Mouse (Mus musculus): Measurements from ENCODE around the gene Atp8a2.

Atp8a2 gene

DNA sequence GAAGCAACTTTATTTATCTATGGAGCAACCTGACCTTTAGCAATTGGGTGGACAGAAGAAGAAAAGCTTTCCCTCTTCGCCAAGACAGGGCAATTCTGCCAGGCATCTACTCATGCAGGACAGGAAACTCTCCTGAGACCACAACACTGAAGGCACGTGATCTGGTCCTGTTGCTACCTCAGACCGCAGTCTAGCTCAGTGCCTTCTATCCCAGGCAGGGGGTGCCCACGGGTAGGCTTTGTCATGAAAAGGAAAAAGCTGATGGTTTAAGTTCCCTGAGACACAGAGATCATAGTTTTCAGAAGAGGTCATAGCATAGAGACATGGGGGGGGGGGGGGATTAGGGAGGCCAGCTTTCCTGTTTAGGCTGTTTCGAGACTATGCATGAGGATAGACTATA is 269.2 kb downstream of the Atp8a2 start:
- DNase-seq (ENCODE audit: low read depth, low spot score) = no peak

DNA sequence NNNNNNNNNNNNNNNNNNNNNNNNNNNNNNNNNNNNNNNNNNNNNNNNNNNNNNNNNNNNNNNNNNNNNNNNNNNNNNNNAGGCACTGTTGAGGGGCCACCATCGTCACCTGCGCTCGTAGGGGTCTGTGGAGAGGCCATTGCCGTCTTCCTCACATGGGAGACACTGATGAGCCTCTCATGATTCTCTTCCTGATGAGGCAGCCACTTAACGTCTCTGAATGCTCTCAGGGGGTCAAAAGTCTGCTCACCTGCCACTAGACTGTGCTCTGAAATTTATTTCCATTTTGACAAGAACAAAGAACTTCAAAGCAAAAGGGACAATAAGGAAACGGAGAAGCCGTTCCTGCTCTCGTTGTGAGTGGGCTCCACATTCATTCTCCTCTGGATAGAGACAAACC is 277.1 kb downstream of the Atp8a2 start:
- DNase-seq (ENCODE audit: low read depth, low spot score) = no peak

DNA sequence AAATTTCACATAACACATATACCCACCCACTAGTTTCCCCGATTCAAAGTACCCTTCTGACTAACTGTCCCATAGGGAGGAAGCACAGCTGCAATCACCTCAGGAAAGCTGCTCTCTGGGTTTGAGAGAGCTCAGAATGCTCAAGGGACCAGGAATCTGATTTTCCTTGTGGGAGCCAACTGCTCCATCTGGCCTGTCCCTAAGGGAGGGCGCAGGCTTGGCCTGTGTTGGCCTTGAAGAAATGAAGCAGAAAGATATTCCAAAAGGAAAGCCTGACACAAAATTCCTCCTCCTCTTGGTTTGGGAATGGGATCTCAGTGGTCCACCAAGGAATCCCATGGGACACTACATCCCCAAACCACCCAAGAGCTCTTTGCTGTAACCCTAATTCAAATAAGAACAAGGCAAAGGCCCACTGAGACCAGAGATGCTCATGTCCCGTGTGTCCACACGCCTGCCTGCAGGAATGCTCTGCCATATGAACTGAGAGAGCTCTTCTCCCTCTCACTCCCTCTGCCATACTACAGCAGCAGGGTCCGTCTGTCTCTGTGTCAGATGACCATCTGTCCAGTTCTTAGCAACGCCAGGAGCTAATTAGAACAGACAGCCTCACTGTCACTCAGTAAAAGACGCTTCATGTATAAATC is 293.4 kb downstream of the Atp8a2 start:
- no peak for DNase-seq (ENCODE audit: low read depth, low spot score)

GRCm38 (mm10) chr14:59893971-59894370 is 303.0 kb downstream of the Atp8a2 start:
- DNase-seq (ENCODE audit: low read depth, low spot score) = no peak

DNA sequence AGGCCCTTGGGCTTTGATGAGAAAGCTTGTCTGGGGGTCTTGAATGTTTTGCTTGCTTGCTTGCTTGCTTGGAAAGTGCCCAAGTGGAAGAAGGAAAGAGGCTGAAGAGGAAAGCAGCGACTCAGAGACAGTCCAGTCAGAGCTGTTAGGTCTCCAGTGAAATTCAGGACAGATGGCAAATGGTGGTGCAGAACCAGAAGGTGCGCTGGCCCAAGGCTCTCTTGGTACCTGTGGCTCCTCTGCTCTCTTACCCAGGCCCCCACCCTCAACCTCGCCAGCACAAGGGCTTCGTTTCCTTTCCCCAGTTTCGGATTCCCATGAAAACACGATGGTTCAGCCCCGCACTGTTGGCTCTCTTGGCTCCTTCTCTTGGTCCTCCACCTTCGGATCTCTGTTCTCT is 304.9 kb downstream of the Atp8a2 start:
- DNase-seq (ENCODE audit: low read depth, low spot score) = no peak

GRCm38 (mm10) chr14:59891491-59891890 is 305.5 kb downstream of the Atp8a2 start:
- DNase-seq (ENCODE audit: low read depth, low spot score) = no peak

DNA sequence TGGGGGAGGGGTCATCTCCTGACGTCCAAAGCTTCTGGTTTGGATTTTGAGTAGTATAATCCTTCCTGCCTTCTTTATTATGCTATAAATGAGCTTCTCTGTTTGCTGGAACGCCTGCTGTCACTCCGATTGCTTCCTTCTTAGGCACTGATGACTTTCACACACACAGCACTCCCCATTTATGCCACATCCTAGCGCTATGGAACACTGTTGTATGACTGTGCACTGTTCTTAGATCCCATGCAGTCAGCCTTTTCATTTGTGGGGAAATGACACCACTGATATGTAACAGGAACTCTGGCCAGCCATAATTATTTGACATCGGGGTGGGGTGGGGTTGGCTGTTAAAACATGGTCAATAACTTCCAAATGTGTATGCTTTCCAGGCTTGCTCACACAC is 306.2 kb downstream of the Atp8a2 start:
- DNase-seq (ENCODE audit: low read depth, low spot score) = no peak

GRCm38 (mm10) chr14:59890107-59890506 is 306.9 kb downstream of the Atp8a2 start:
- no peak for DNase-seq (ENCODE audit: low read depth, low spot score)

DNA sequence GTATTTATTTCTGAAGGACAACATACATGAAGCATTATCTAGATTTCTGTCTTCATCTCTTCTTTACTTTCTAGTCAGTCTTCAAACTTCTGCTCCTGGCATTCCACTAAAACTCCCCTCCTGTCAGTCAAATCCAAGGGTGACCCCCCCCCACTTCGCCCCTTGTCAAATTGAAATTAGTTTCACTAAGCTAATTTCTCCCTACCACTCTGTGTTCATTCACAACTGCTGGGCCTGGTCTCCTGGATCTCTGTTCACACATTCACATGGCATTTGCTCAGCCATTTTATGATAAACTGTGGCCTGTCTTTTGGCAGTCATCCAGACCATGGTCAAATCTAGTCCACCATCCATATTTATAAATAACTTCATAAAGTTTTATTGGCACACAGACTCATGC is 308.5 kb downstream of the Atp8a2 start:
- no peak for DNase-seq (ENCODE audit: low read depth, low spot score)

GRCm38 (mm10) chr14:59888046-59888445 is 308.9 kb downstream of the Atp8a2 start:
- no peak for DNase-seq (ENCODE audit: low read depth, low spot score)

GRCm38 (mm10) chr14:59887061-59887861 is 309.7 kb downstream of the Atp8a2 start:
- DNase-seq (ENCODE audit: low read depth, low spot score) = no peak

DNA sequence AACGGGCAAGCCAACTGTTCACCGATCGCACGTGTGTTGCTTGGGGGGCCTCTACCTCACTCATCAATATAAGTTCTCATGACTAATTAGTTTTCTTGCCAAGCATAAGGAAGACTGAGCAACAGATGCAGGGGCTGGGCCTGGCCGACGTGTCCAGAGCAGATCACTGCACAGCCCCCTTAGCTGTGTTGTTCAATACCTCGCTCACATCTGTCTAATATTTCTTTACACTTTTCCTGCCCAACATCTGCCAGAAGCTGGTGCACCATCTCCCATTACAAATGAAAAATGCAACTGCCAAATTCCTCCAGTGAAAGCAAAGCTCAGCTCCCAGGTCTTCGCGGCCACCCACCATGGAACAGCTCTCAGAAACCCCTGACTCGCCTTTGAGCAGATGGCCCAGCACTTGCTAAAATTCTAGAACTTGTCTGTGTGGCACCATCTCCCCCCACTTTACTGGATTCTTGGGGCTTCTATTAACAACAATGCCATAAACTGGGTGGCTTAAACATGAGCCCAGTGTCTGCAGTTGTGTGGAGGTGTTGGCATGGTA is 313.4 kb downstream of the Atp8a2 start:
- no peak for DNase-seq (ENCODE audit: low read depth, low spot score)

DNA sequence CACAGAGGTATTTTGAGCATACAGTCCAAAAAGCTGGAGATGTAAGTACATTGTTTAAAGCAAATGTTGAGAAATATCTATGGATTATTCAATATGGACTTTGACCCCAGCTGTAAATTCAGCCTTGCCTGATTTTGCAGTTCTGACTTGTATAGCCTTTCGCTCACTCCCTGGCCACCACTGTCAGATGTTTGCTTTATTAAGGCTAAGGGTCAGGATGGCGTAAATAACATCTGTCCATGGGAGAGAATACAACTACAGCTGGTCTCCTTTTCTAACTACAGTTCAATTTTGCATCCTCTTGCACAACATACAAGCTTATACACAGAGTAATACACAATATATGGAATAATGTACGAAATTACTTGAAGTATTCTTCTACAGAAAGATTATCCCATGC is 316.1 kb downstream of the Atp8a2 start:
- DNase-seq (ENCODE audit: low read depth, low spot score) = no peak

DNA sequence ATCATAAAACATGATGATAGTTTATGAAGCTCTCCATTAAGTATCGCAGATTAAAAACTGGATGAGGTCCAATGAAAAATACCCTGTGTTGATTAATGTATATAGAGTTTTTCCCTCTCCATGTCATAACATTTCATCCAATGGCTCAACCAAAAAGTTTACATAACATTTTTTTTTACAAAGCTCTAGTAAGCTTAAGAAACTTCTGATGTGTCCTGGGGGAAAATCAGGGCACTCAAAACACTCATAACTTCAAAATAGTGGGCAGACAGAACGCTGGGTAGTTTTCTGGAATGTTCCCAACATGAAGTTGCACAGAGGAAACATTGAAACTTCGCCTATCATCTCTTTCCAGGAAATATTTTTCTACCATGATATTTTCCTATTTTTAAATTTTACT is 318.7 kb downstream of the Atp8a2 start:
- no peak for DNase-seq (ENCODE audit: low read depth, low spot score)

DNA sequence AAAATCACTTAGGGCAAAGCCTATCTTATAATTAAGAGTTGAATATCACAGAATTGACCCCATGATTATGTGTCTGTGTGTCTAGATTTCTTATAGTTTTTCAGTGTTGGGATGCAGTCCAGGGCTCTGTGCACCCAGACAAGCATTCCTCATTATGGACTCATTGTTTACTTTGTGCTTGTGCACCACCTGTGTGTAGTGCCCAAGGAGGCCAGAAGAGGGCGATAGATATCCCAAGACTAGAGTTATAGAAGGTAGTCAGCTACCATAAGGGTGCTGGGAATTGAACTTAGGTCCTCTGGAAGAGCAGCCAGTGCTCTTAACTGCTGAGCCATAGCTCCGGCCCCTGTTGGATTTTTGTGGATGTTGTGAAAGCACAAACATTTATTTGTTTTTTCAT is 320.5 kb downstream of the Atp8a2 start:
- DNase-seq (ENCODE audit: low read depth, low spot score) = no peak

DNA sequence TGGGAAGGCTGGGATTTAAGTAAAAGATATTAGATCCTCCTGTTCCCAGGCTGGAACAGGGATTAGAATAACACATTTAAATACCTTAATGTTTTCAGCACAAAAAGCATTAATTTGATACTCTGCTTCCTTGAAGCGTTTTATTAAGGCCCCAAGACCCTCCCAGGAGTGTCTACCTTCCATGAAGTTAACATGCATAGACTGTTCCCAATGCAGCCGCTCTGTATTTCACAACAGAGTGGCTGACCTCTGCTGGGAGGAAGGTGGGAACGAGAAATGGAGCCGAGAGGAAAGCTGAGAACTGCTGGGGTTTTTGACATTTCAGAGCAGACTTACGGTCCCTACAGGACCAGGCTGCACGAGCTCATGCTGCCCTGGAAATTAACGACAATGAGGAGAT is 328.6 kb downstream of the Atp8a2 start:
- DNase-seq (ENCODE audit: low read depth, low spot score) = no peak

GRCm38 (mm10) chr14:59867749-59868148 is 329.2 kb downstream of the Atp8a2 start:
- DNase-seq (ENCODE audit: low read depth, low spot score) = no peak

DNA sequence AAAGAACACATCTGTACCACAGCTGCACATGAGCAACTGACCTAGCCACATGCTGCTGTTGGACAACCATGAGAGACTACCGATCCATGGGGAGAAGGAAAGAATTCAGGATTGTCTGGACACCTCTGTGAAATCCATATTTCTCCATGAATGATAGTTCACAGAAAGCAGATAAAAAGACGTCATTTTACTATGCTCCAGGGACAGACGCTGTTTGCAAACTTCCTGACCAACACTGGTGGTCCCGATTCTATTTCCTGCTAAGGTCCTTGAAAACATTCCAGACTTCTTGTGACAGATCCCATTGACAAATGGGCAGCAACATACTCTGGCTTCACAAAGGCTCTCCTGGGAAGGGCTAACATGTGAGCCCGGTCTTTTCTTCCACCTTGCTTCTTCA is 331.0 kb downstream of the Atp8a2 start:
- DNase-seq (ENCODE audit: low read depth, low spot score) = no peak

- no peak for DNase-seq (ENCODE audit: low read depth, low spot score)
Measured at GRCm38 (mm10) chr14:59862351-59862750, 334.6 kb downstream of the Atp8a2 start.

- no peak for DNase-seq (ENCODE audit: low read depth, low spot score)
Measured at GRCm38 (mm10) chr14:59859830-59860229, 337.1 kb downstream of the Atp8a2 start.

GRCm38 (mm10) chr14:59858501-59859225 is 338.3 kb downstream of the Atp8a2 start:
- DNase-seq (ENCODE audit: low read depth, low spot score) = no peak

DNA sequence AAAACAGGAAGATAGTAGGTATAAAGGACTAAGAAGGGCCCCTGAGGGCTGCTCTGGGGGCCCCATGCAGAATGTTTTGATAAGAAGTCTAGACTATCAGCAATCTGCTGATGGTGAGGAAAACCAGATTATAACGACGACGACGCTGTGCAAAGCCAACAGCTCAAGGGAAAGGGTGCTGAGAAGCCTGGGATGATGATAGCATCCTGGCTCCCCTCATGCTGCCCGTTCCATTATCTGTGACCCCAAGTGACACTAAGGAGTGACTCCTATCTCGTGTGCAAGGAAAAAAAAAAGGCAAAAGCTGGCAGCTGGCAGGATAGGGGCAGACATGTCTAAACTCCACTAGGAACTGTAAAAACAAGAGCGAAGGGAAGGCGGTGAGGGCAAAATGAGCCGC is 343.8 kb downstream of the Atp8a2 start:
- no peak for DNase-seq (ENCODE audit: low read depth, low spot score)
